Mouse (Mus musculus): Measurements from ENCODE around the gene Tceal6.
"Not testable (repeated sequence)": the region's sequence is repeated elsewhere in the genome, so short reads cannot be mapped to it uniquely, and the experiment has no call there.

Gene Tceal6

DNA sequence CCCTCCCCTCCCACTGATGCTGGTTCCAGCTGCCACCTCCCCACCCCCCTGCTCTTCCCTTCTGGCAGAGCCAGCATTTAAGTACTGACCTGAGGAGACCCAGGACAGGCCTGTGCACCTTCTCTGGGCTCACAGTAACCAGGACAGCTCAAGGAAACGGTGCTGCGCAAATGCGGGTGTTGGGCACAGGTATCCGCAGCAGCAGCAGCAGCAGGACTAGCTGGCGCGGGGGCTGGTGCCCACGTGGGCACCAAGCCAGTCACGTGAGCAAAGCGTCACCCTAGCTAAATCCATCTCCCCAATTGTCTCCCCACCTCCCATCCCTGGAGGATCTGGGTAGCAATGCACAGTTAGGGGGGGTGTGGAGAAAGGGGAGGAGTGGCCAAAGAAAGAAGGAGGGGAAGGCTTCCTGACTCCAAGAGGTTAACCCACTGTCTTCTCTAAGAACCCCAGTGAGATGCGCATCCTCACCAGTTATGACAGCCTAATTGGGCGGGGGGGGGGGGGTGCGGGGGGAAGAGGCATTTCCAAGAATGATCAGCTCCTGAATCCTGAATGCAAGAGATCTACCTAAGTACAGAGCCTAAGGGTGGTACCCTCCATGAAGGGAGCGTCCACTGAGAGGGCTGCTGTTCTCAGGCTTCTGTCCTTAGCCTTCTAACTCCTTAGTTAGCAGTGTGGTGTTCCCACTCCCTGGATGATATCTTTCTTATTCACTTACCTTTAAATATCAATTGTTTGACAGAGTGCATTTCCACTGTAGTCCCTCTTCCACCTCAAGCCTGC, at the start of gene Tceal6:
Tceal6 (minus strand) TSS at position 252 of the 786 bp plus-strand sequence.
- no peak for DNase-seq

DNA sequence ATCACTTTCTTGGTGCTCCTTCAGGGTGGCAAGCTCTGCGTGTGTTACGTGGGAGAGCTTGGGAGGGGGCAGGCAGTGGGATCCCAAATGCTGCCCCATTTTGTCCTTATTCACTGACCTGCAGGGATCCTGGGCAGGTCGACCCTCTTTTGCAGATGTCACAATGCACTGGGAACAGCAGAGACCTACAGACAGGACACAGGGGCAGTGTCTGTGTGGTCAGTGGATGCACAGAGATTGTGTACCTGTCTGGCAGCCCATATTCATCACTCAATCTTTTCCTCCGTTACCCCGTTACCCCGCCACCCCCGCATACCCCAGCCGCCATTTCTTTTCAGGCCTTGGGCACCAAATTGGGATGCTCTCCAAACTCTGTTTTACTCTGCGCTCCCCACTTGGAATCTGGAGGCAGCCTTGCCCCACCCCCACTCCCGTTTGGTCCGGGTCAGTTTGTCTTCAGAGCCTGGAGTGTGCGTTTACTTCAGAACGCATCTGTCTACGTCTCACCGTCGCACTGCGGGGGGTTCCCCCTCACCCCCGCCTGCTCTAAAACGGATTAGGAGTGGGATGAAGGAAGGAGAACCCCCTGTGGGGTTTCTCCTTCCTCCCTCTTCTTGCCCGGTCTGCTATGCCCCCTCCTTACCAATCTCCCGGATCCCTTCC, 583 bp downstream of the Tceal6 start:
- DNase-seq, result not testable (repeated sequence)

DNA sequence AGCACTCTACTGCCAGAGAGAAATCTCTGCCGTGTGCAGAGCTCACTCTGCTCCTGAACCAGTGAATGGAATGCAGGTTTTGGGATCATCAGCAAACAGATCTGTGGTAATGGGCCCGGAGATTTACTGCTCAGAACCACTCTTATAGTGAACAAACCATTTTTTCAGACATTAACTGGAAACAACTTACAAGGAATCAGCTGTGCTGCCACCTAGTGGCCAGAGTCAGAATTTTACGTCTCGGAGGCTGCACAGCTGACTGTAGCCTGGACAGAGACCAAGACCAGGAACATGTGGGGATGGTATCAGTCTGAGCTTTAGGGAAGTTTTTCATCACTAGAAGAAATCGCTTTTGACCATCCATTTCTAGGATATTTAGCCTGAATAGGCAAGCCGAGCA, 20.6 kb downstream of the Tceal6 start:
- not testable (repeated sequence) for DNase-seq

DNA sequence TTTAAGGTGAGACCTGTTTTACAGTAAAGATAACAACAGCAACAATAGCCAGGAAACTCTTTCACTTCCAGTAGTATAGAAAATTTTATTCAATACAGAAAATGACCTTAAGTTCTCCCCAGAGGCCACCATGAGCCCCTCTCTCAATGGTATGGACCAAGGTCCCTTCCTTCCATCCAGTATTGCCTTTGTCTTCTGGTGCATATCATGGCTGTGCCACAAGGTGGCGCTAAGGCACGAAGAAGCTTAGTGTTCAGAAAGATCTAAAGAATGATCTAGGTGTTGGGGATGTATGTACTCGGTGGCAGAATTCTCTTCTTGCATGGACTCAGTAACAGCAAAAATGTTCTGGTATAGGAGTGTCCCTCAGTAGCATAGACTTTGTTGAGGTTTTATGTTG, 21.8 kb downstream of the Tceal6 start:
- DNase-seq, result not testable (repeated sequence)

DNA sequence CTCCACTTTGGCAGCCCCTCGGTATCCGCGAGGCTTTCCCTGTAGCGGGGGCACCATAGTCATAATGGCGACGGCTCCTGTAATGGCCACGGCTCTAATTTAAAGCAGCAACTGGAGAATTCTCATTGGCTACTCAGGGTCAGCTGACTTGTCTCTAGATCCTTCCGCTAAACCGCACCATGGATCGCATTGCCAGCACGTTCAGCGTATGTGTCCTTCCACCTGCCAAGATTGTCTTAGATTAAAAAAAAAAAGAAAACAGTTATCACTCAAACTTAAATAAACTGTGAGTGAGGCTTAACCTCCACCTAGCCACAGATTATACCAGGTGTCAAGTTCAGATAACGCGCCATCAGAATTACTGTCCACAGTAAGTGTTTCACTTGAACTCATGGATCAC, 33.0 kb downstream of the Tceal6 start, which contains the start of gene Gm15023:
Gm15023 (minus strand) TSS at position 101 of the 400 bp plus-strand sequence.
- DNase-seq, result not testable (repeated sequence)
